Comparison of ENCODE assay signal across 9 mouse cellular contexts in genomic region chr13:78428084-78428445, GRCm38 (mm10).
A peak's percentile ranks its signal among the peaks of the same experiment; 100 is the strongest.
DNase-seq lines count a peak whose midpoint lies in the region; ATAC-seq and TF ChIP-seq lines count a peak whose summit lies in the region.
"Had no signal": no experiment of that assay in that cellular context is flagged by ENCODE, and none has a peak within 500 bp of the region (broad histone marks: within the 10 kb centered on the region; RNA-seq: fewer than 3 reads in every experiment).

No protein-coding gene starts in this region.

- no peak for ATAC-seq in lung, postnatal 0 days
- no peak for ATAC-seq in stomach, embryonic 14.5 days (ENCODE audit: insufficient number of reproducible peaks, insufficient read depth, low FRiP score, low read depth)

- no peak overlapping the region for H3K27ac ChIP-seq in lung, postnatal 0 days (ENCODE audit: low read length)
- peak overlapping the region; percentile 75 for H3K27ac ChIP-seq in limb, embryonic 10.5 days
- peak overlapping the region; percentile 1 for H3K27ac ChIP-seq in stomach, embryonic 14.5 days (ENCODE audit: low read length)

- no peak overlapping the region for H3K9ac ChIP-seq in lung, postnatal 0 days (replicated peaks; ENCODE audit: low read depth)
- no peak overlapping the region for H3K9ac ChIP-seq in stomach, embryonic 14.5 days (replicated peaks; ENCODE audit: low read depth, low read length)

- H3K4me2 ChIP-seq in lung, postnatal 0 days (replicated peaks; ENCODE audit: low read depth, low read length) = peak overlapping the region; percentile 32
- peak overlapping the region; percentile 29 for H3K4me2 ChIP-seq in stomach, embryonic 14.5 days (replicated peaks; ENCODE audit: low read depth, low read length)

- TF ChIP-seq EP300 in lung, postnatal 0 days (IDR thresholded peaks at IDR 0.05) = no peak

- TF ChIP-seq CTCF in lung, postnatal 0 days (IDR thresholded peaks at IDR 0.05) = no peak

- no peaks in the 10 kb centered on the region for H3K27me3 ChIP-seq in lung, postnatal 0 days (replicated peaks; ENCODE audit: insufficient read depth, low read length)
- H3K27me3 ChIP-seq in limb, embryonic 10.5 days (ENCODE audit: low read depth, poor library complexity, severe bottlenecking) = no peaks in the 10 kb centered on the region
- H3K27me3 ChIP-seq in stomach, embryonic 14.5 days (ENCODE audit: control insufficient read depth, insufficient read depth, low read length) = no peaks in the 10 kb centered on the region

- H3K4me1 ChIP-seq in lung, postnatal 0 days (ENCODE audit: insufficient read depth, low read depth, low read length) = no peaks in the 10 kb centered on the region
- H3K4me1 ChIP-seq in limb, embryonic 10.5 days = peaks cover 21% of the 10 kb centered on the region
- H3K4me1 ChIP-seq in stomach, embryonic 14.5 days (ENCODE audit: control insufficient read depth, insufficient read depth, low read length) = peaks cover 11% of the 10 kb centered on the region; the same call in 1 of the 2 replicates

- 0 out of 2 replicates have a peak overlapping the region, but pooled peaks have one; percentile 1 for H3K4me3 ChIP-seq in lung, postnatal 0 days (ENCODE audit: low read depth, low read length)
- H3K4me3 ChIP-seq in limb, embryonic 10.5 days = peak overlapping the region; percentile 36
- no peak overlapping the region for H3K4me3 ChIP-seq in stomach, embryonic 14.5 days (ENCODE audit: low read depth, low read length)
- H3K4me3 ChIP-seq: myocyte had no signal

- WGBS in lung, postnatal 0 days = 16% methylated on average over 9 of the region's 9 CpGs
- 15% methylated on average over 9 of the region's 9 CpGs for WGBS in limb, embryonic 10.5 days
- WGBS in stomach, embryonic 14.5 days = 11% methylated on average over 9 of the region's 9 CpGs

- DNase-seq in adrenal gland, postnatal 10 days = peak; percentile 10
- no peak for DNase-seq in adrenal gland, postnatal 4 days (ENCODE audit: low spot score in 2 of 2)
- DNase-seq in lung, postnatal 0 days (ENCODE audit: low spot score) = peak; percentile 15
- no peak for DNase-seq in lung, postnatal 36 days
- peak; percentile 37 for DNase-seq in limb, embryonic 10.5 days (ENCODE audit: low spot score)
- no peak for DNase-seq in layer of hippocampus, adult 9-11 months
- no peak for DNase-seq in embryo, embryonic 11 days

- H3K36me3 ChIP-seq in lung, postnatal 0 days (ENCODE audit: insufficient read depth, low read length) = no peaks in the 10 kb centered on the region
- no peaks in the 10 kb centered on the region for H3K36me3 ChIP-seq in limb, embryonic 10.5 days
- H3K36me3 ChIP-seq in stomach, embryonic 14.5 days (ENCODE audit: control insufficient read depth, insufficient read depth, low read length) = no peaks in the 10 kb centered on the region

- H3K9me3 ChIP-seq in lung, postnatal 0 days (ENCODE audit: low read length) = no peaks in the 10 kb centered on the region
- H3K9me3 ChIP-seq in limb, embryonic 10.5 days (replicated peaks) = no peaks in the 10 kb centered on the region
- no peaks in the 10 kb centered on the region for H3K9me3 ChIP-seq in stomach, embryonic 14.5 days (ENCODE audit: control insufficient read depth, low read depth, low read length)

Comparison
In these comparisons a context has a peak if more than half of its experiments do, and no peak if none do; other contexts are left out.
1. DNase-seq: peak in adrenal gland, postnatal 10 days (single experiment), lung, postnatal 0 days (single experiment) and limb, embryonic 10.5 days (single experiment); none in adrenal gland, postnatal 4 days (0 of 2), lung, postnatal 36 days (single experiment), layer of hippocampus, adult 9-11 months (single experiment) and embryo, embryonic 11 days (single experiment).